Mouse (Mus musculus) stomach, embryonic 16.5 days (tissue): ENCODE measurements around the gene Tti1. TPM values are rescaled to one million over a fixed set of nuclear protein-coding genes. Genes with fewer than 3 reads are reported as not detected.
"Not testable (repeated sequence)": the region's sequence is repeated elsewhere in the genome, so short reads cannot be mapped to it uniquely, and the experiment has no call there.

Source experiments
- ATAC-seq: fragments of 200-750 bp; cut with Nextera tagmentation; 2 replicates; pipeline ENCODE4 v1.8.0; 2017; ENCODE audit warnings: moderate number of reproducible peaks, moderate TSS enrichment; ENCODE audit not compliant: insufficient read depth, low FRiP score
- H3K27ac ChIP-seq: fragments of 300-500 bp; sonication (generic); 2 replicates; pipeline ENCODE4 v1.5.1; 2014; ENCODE audit warnings: low read length
- H3K27me3 ChIP-seq: fragments of 300-500 bp; sonication (generic); 2 replicates; pipeline ENCODE4 v1.6.1; 2014; ENCODE audit warnings: low read length, control low read depth, mixed read lengths; ENCODE audit not compliant: control insufficient read depth, insufficient read depth
- H3K36me3 ChIP-seq: fragments of 300-500 bp; sonication (generic); 2 replicates; pipeline ENCODE4 v1.6.1; 2014; ENCODE audit warnings: low read length; ENCODE audit not compliant: control insufficient read depth, insufficient read depth
- H3K4me1 ChIP-seq: fragments of 300-500 bp; sonication (generic); 2 replicates; pipeline ENCODE4 v1.6.1; 2014; ENCODE audit warnings: low read length, control low read depth, mixed read lengths; ENCODE audit not compliant: control insufficient read depth, insufficient read depth
- H3K4me2 ChIP-seq: fragments of 300-500 bp; sonication (generic); 2 replicates; pipeline ENCODE4 v1.6.1; 2014; ENCODE audit warnings: low read depth, low read length, mixed read lengths
- H3K4me3 ChIP-seq: fragments of 300-500 bp; sonication (generic); replicated peaks from 2 replicates; pipeline ENCODE4 v1.5.1; 2014; ENCODE audit warnings: mild to moderate bottlenecking, low read length
- H3K9ac ChIP-seq: fragments of 300-500 bp; sonication (generic); 2 replicates; pipeline ENCODE4 v1.6.1; 2014; ENCODE audit warnings: low read length
- H3K9me3 ChIP-seq: fragments of 300-500 bp; sonication (generic); replicated peaks from 2 replicates; pipeline ENCODE4 v1.6.1; 2016; ENCODE audit warnings: low read length, control low read depth; ENCODE audit not compliant: control insufficient read depth
- WGBS: fragments of 180-500 bp; shearing (Covaris S2); extraction: QIAGEN DNeasy Blood & Tissue Kit; methylation state at CpG from one replicate; pipeline ENCODE4 v1.1.7; 2014; 5-methylcytosine and 5-hydroxymethylcytosine counted together
- polyA plus RNA-seq: library from polyadenylated mRNA; unstranded; fragments of >200 nt; fragmentation: Nextera tagmentation; extraction: Ambion mirVana; gene quantifications from 2 replicates; pipeline ENCODE4 v1.2.1, GENCODE M21; 2015

Gene Tti1
- polyA plus RNA-seq, 1 experiment from 2014 or later, result 21.0 TPM

GRCm38 (mm10) chr2:158065064-158065463 lies 36.8 kb upstream of the Tti1 start:
- Histone ChIP-seq H3K4me3 (no peak overlapping the region), H3K4me1 (no peaks in the 10 kb centered on the region), H3K9ac (no peak overlapping the region), H3K4me2 (no peak overlapping the region), H3K27ac (no peak overlapping the region), H3K27me3 (no peaks in the 10 kb centered on the region), H3K36me3 (no peaks in the 10 kb centered on the region), H3K9me3 (no peaks in the 10 kb centered on the region)
- 74% methylated on average over 5 of the region's 5 CpGs for WGBS
- ATAC-seq, result no peak

- H3K4me1 ChIP-seq, result no peaks in the 10 kb centered on the region
- H3K9ac ChIP-seq, result no peak overlapping the region
- no peak overlapping the region for H3K27ac ChIP-seq
- no peaks in the 10 kb centered on the region for H3K9me3 ChIP-seq
- no peak overlapping the region for H3K4me2 ChIP-seq
- H3K4me3 ChIP-seq, result no peak overlapping the region
- WGBS, result 25% methylated on average over 3 of the region's 3 CpGs
- no peaks in the 10 kb centered on the region for H3K27me3 ChIP-seq
- no peaks in the 10 kb centered on the region for H3K36me3 ChIP-seq
- no peak for ATAC-seq
These were observed 36.4 kb upstream of the Tti1 start for GRCm38 (mm10) chr2:158064571-158065048.

- Histone ChIP-seq H3K27ac (no peak overlapping the region), H3K27me3 (no peaks in the 10 kb centered on the region), H3K4me1 (no peaks in the 10 kb centered on the region), H3K4me3 (no peak overlapping the region), H3K9me3 (no peaks in the 10 kb centered on the region), H3K9ac (no peak overlapping the region), H3K4me2 (no peak overlapping the region), H3K36me3 (no peaks in the 10 kb centered on the region)
- WGBS, result 89% methylated on average over 3 of the region's 3 CpGs
- ATAC-seq, result no peak
These were observed 34.8 kb upstream of the Tti1 start for GRCm38 (mm10) chr2:158063036-158063435.

GRCm38 (mm10) chr2:158059666-158060105 lies 31.5 kb upstream of the Tti1 start:
- Histone ChIP-seq H3K4me2 (no peak overlapping the region), H3K4me3 (no peak overlapping the region), H3K9me3 (no peaks in the 10 kb centered on the region), H3K4me1 (0 out of 2 replicates have a peak, but pooled peaks cover 3% of the 10 kb centered on the region), H3K27me3 (no peaks in the 10 kb centered on the region), H3K27ac (no peak overlapping the region), H3K9ac (no peak overlapping the region), H3K36me3 (no peaks in the 10 kb centered on the region)
- no peak for ATAC-seq
- WGBS, result 73% methylated on average over 8 of the region's 8 CpGs

GRCm38 (mm10) chr2:158058534-158058933 lies 30.3 kb upstream of the Tti1 start:
- Histone ChIP-seq H3K4me3 (no peak overlapping the region), H3K4me2 (no peak overlapping the region), H3K27me3 (no peaks in the 10 kb centered on the region), H3K9ac (no peak overlapping the region), H3K9me3 (no peaks in the 10 kb centered on the region), H3K4me1 (0 out of 2 replicates have a peak, but pooled peaks cover 3% of the 10 kb centered on the region), H3K36me3 (no peaks in the 10 kb centered on the region), H3K27ac (no peak overlapping the region; the same call in 1 of the 2 replicates)
- no peak for ATAC-seq
- WGBS, result 78% methylated on average over 10 of the region's 10 CpGs

- H3K4me3 ChIP-seq, result no peak overlapping the region
- no peaks in the 10 kb centered on the region for H3K36me3 ChIP-seq
- H3K9me3 ChIP-seq, result no peaks in the 10 kb centered on the region
- no peak overlapping the region for H3K4me2 ChIP-seq
- ATAC-seq, result no peak
- 0 out of 2 replicates have a peak, but pooled peaks cover 3% of the 10 kb centered on the region for H3K4me1 ChIP-seq
- 90% methylated on average over 3 of the region's 3 CpGs for WGBS
- H3K27me3 ChIP-seq, result no peaks in the 10 kb centered on the region
- no peak overlapping the region for H3K27ac ChIP-seq
- no peak overlapping the region for H3K9ac ChIP-seq
These were observed 28.8 kb upstream of the Tti1 start for GRCm38 (mm10) chr2:158057030-158057429.

GRCm38 (mm10) chr2:158055383-158055782 lies 27.1 kb upstream of the Tti1 start:
- H3K27ac ChIP-seq, H3K27me3 ChIP-seq, H3K9ac ChIP-seq, H3K36me3 ChIP-seq, H3K9me3 ChIP-seq, H3K4me3 ChIP-seq, H3K4me2 ChIP-seq, H3K4me1 ChIP-seq, ATAC-seq: not testable (repeated sequence)
- WGBS, result 89% methylated on average over 8 of the region's 8 CpGs

GRCm38 (mm10) chr2:158054596-158054995 lies 26.4 kb upstream of the Tti1 start:
- Histone ChIP-seq H3K9me3 (no peaks in the 10 kb centered on the region), H3K4me2 (no peak overlapping the region), H3K4me3 (no peak overlapping the region), H3K36me3 (peaks cover 12% of the 10 kb centered on the region), H3K9ac (no peak overlapping the region), H3K27me3 (no peaks in the 10 kb centered on the region), H3K4me1 (0 out of 2 replicates have a peak, but pooled peaks cover 3% of the 10 kb centered on the region), H3K27ac (no peak overlapping the region)
- ATAC-seq, result no peak
- WGBS, result 92% methylated on average over 3 of the region's 3 CpGs

GRCm38 (mm10) chr2:158050116-158050515 lies 21.9 kb upstream of the Tti1 start:
- H3K4me1 ChIP-seq, result no peaks in the 10 kb centered on the region
- no peaks in the 10 kb centered on the region for H3K9me3 ChIP-seq
- no peak for ATAC-seq
- peaks cover 15% of the 10 kb centered on the region for H3K36me3 ChIP-seq
- H3K27ac ChIP-seq, result no peak overlapping the region
- 92% methylated on average over 8 of the region's 8 CpGs for WGBS
- no peak overlapping the region for H3K4me2 ChIP-seq
- H3K9ac ChIP-seq, result no peak overlapping the region
- no peaks in the 10 kb centered on the region for H3K27me3 ChIP-seq
- H3K4me3 ChIP-seq, result no peak overlapping the region
